In genomic region chr6:55920282-55920720, GRCm38 (mm10) we compare ENCODE assay signal across 13 mouse cellular contexts.
DNase-seq lines count a peak whose midpoint lies in the region; ATAC-seq lines count a peak whose summit lies in the region.
"Had no signal": no experiment of that assay in that cellular context is flagged by ENCODE, and none has a peak within 500 bp of the region (broad histone marks: within the 10 kb centered on the region; RNA-seq: fewer than 3 reads in every experiment).

No protein-coding gene starts in this region.

- H3K36me3 ChIP-seq in forebrain, embryonic 14.5 days (ENCODE audit: control insufficient read depth, insufficient read depth, low read length) = no peaks in the 10 kb centered on the region
- no peaks in the 10 kb centered on the region for H3K36me3 ChIP-seq in neural tube, embryonic 15.5 days
- H3K36me3 ChIP-seq: limb, embryonic 12.5 days; lung, embryonic 15.5 days had no signal

- peaks cover 10% of the 10 kb centered on the region; the same call in 1 of the 2 replicates for H3K4me1 ChIP-seq in forebrain, embryonic 14.5 days (ENCODE audit: control insufficient read depth, insufficient read depth, low read length)
- H3K4me1 ChIP-seq in neural tube, embryonic 15.5 days = peaks cover 8% of the 10 kb centered on the region; the same call in 1 of the 2 replicates
- H3K4me1 ChIP-seq: limb, embryonic 12.5 days; lung, embryonic 15.5 days had no signal

- peak; percentile 90 for ATAC-seq in forebrain, embryonic 14.5 days
- peak; percentile 91 for ATAC-seq in neural tube, embryonic 15.5 days (ENCODE audit: low FRiP score)

- no peak overlapping the region for H3K4me3 ChIP-seq in forebrain, embryonic 14.5 days (ENCODE audit: low read depth, low read length)
- no peak overlapping the region for H3K4me3 ChIP-seq in neural tube, embryonic 15.5 days (replicated peaks)
- H3K4me3 ChIP-seq: limb, embryonic 12.5 days; lung, embryonic 15.5 days had no signal

- no peaks in the 10 kb centered on the region for H3K27me3 ChIP-seq in forebrain, embryonic 14.5 days (replicated peaks; ENCODE audit: control insufficient read depth, insufficient read depth, low read length)
- no peaks in the 10 kb centered on the region for H3K27me3 ChIP-seq in neural tube, embryonic 15.5 days (replicated peaks)
- H3K27me3 ChIP-seq: CH12.LX; limb, embryonic 12.5 days; lung, embryonic 15.5 days had no signal

- intact Hi-C loops in heart, postnatal 25 days (cut with DNase I) = no loop called here

- 10% methylated on average over 3 of the region's 3 CpGs for WGBS in forebrain, embryonic 14.5 days
- 14% methylated on average over 3 of the region's 3 CpGs for WGBS in neural tube, embryonic 15.5 days

- H3K4me2 ChIP-seq in forebrain, embryonic 14.5 days (ENCODE audit: low read length) = peak overlapping the region; percentile 32; the same call in 1 of the 2 replicates
- peak overlapping the region; percentile 33 for H3K4me2 ChIP-seq in neural tube, embryonic 15.5 days
- H3K4me2 ChIP-seq: limb, embryonic 12.5 days; lung, embryonic 15.5 days had no signal

- DNase-seq in layer of hippocampus, postnatal 10 days (ENCODE audit: low spot score in 2 of 2) = peak; percentile 22 to 29
- DNase-seq in layer of hippocampus, adult 9-11 months = no peak
- DNase-seq in forebrain, embryonic 14.5 days (ENCODE audit: low spot score) = peak; percentile 93
- peak; percentile 28 to 54 for DNase-seq in layer of hippocampus, postnatal 14 days (ENCODE audit: low spot score in 2 of 2)
- DNase-seq in testis, postnatal 10 days (ENCODE audit: low spot score) = no peak
- DNase-seq in urinary bladder, adult 2 months (ENCODE audit: low spot score) = no peak
- no peak for DNase-seq in heart, postnatal 25 days (ENCODE audit: low spot score)
- DNase-seq: heart, postnatal 4 days; kidney, postnatal 10 days had no signal

- H3K9ac ChIP-seq in forebrain, embryonic 14.5 days (ENCODE audit: low read length) = peak overlapping the region; percentile 52; the same call in 1 of the 2 replicates
- H3K9ac ChIP-seq in neural tube, embryonic 15.5 days (replicated peaks) = no peak overlapping the region
- H3K9ac ChIP-seq: limb, embryonic 12.5 days; lung, embryonic 15.5 days had no signal

- H3K27ac ChIP-seq in forebrain, embryonic 14.5 days (ENCODE audit: low read depth, low read length) = peak overlapping the region; percentile 97
- peak overlapping the region; percentile 81 for H3K27ac ChIP-seq in neural tube, embryonic 15.5 days (replicated peaks)
- H3K27ac ChIP-seq: limb, embryonic 12.5 days; lung, embryonic 15.5 days had no signal

- no peaks in the 10 kb centered on the region for H3K9me3 ChIP-seq in forebrain, embryonic 14.5 days (replicated peaks; ENCODE audit: control insufficient read depth, low read length)
- H3K9me3 ChIP-seq in neural tube, embryonic 15.5 days (replicated peaks) = no peaks in the 10 kb centered on the region
- H3K9me3 ChIP-seq: limb, embryonic 12.5 days; lung, embryonic 15.5 days had no signal

Comparison
In these comparisons a context has a peak if more than half of its experiments do, and no peak if none do; other contexts are left out.
1. DNase-seq: peak in layer of hippocampus, postnatal 10 days (2 of 2), forebrain, embryonic 14.5 days (single experiment) and layer of hippocampus, postnatal 14 days (2 of 2); none in layer of hippocampus, adult 9-11 months (single experiment), testis, postnatal 10 days (single experiment), urinary bladder, adult 2 months (single experiment) and heart, postnatal 25 days (single experiment).